Mouse (Mus musculus) midbrain, embryonic 13.5 days (tissue): ENCODE results near the gene Grip2. TPM values are rescaled to one million over a fixed set of nuclear protein-coding genes. Genes with fewer than 3 reads are reported as not detected.

Source experiments
- ATAC-seq: fragments of 200-750 bp; cut with Nextera tagmentation; 2 replicates; pipeline ENCODE4 v1.8.0; 2017; ENCODE audit warnings: mild to moderate bottlenecking, moderate TSS enrichment, moderate library complexity
- H3K27ac ChIP-seq: fragments of 300-500 bp; sonication (generic); 2 replicates; pipeline ENCODE4 v1.5.1; 2015; ENCODE audit warnings: inconsistent platforms, mild to moderate bottlenecking, moderate library complexity
- H3K27me3 ChIP-seq: fragments of 300-500 bp; sonication (generic); 2 replicates; pipeline ENCODE4 v1.6.1; 2015; ENCODE audit warnings: mild to moderate bottlenecking, inconsistent platforms
- H3K36me3 ChIP-seq: fragments of 300-500 bp; sonication (generic); 2 replicates; pipeline ENCODE4 v1.6.1; 2015; ENCODE audit warnings: mild to moderate bottlenecking, inconsistent platforms
- H3K4me1 ChIP-seq: fragments of 300-500 bp; sonication (generic); replicated peaks from 2 replicates; pipeline ENCODE4 v1.6.1; 2015; ENCODE audit warnings: inconsistent platforms
- H3K4me2 ChIP-seq: fragments of 300-500 bp; sonication (generic); replicated peaks from 2 replicates; pipeline ENCODE4 v1.6.1; 2015; ENCODE audit warnings: moderate library complexity, mild to moderate bottlenecking, inconsistent platforms
- H3K4me3 ChIP-seq: fragments of 300-500 bp; sonication (generic); replicated peaks from 2 replicates; pipeline ENCODE4 v1.5.1; 2015; ENCODE audit warnings: mild to moderate bottlenecking, inconsistent platforms
- H3K9ac ChIP-seq: fragments of 300-500 bp; sonication (generic); replicated peaks from 2 replicates; pipeline ENCODE4 v1.6.1; 2015; ENCODE audit warnings: mild to moderate bottlenecking, inconsistent platforms
- H3K9me3 ChIP-seq: fragments of 300-500 bp; sonication (generic); 2 replicates; pipeline ENCODE4 v1.6.1; 2016; ENCODE audit warnings: mild to moderate bottlenecking, inconsistent platforms
- WGBS: fragments of 180-500 bp; shearing (Covaris S2); methylation state at CpG from one replicate; pipeline ENCODE4 v1.1.7; 2015; 5-methylcytosine and 5-hydroxymethylcytosine counted together
- polyA plus RNA-seq: library from polyadenylated mRNA; unstranded; fragments of >200 nt; fragmentation: Nextera tagmentation; extraction: Ambion mirVana; gene quantifications from 2 replicates; pipeline ENCODE4 v1.2.1, GENCODE M21; 2015

The Grip2 gene
- polyA plus RNA-seq, 1 experiment from 2014 or later, result 4.8 TPM

DNA sequence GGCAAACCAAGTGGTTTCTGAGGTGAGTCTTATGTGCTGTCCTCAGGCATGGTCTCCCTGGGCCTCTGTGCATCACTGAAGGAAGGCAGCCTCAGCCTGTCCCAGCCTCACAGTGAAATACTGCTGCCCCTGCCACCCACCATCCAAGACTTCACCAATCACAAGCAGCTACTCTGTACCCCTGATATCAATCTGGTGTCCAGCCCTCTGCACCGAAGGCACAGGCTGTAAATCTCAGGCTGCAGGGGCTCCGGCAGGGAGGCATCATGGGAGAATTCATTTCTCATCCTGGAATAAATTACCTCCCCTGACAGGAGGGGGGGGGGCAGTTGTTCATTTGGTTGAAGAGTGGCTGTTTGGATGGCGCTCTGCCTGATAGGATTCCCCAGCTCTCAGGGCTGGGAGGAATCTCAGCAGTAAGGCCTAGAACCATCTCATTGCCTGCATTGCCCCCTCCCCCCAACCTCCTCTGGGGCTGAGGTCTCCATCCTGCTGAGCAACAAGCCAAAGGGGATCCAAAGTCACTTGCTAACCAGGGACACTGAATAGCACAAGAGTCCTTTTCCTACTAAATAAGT, 5.9 kb upstream of the Grip2 start:
- 0 out of 2 replicates have a peak, but pooled peaks have one; percentile 55 for ATAC-seq
- 42% methylated on average over 3 of the region's 3 CpGs for WGBS
- H3K4me3 ChIP-seq, result no peak overlapping the region

DNA sequence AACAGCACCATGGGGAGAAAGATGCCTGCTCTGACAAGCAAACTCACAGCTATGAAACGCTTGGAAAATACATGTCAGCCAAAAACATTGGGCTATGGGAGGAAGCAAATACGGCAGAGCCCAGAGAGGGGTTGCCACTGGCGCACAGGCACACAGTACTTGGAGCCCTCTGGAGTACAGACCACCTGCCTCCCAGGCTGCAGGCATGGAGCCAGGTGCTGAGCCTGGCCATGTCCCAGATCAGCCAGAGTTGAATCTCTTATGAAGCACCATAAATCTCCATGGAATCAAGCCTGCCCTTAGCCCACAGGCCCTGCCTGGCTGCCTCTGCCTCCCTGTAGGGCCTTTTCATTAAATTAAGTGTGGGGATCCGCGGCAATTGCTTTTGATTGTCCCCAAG, 876 bp upstream of the Grip2 start:
- H3K9ac ChIP-seq, result no peak overlapping the region
- 81% methylated on average over 5 of the region's 5 CpGs for WGBS
- H3K4me1 ChIP-seq, result peaks cover 5% of the 10 kb centered on the region
- no peak overlapping the region for H3K4me2 ChIP-seq
- H3K4me3 ChIP-seq, result no peak overlapping the region
- ATAC-seq, result no peak
- H3K27me3 ChIP-seq, result no peaks in the 10 kb centered on the region
- no peaks in the 10 kb centered on the region for H3K36me3 ChIP-seq
- H3K27ac ChIP-seq, result no peak overlapping the region
- H3K9me3 ChIP-seq, result no peaks in the 10 kb centered on the region

More for the DNA sequence above, 5.9 kb upstream of the Grip2 start:
- Histone ChIP-seq H3K27ac (peak overlapping the region; percentile 9; the same call in 1 of the 2 replicates), H3K9me3 (no peaks in the 10 kb centered on the region), H3K4me1 (peaks cover 10% of the 10 kb centered on the region), H3K36me3 (no peaks in the 10 kb centered on the region), H3K4me2 (no peak overlapping the region), H3K9ac (no peak overlapping the region), H3K27me3 (no peaks in the 10 kb centered on the region)

DNA sequence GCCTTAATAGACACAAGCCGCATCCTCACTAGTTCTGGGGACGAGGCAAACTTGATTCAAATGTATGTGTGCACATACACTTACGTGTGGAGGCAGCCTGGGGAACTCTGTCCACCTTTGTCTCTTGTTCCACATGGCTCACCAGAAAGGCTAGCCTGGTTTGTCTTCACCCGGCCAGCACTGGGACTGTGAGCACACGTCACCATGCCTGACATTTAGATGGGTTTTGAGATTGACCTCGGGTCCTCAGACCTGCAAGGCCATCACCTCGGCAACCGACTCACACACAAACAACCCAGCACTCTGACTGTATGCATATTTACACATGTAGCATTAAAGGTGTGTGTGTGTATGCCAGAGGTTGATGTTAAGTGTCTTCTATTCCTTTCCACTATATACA, 8.8 kb downstream of the Grip2 start:
- 78% methylated on average over 8 of the region's 8 CpGs for WGBS

DNA sequence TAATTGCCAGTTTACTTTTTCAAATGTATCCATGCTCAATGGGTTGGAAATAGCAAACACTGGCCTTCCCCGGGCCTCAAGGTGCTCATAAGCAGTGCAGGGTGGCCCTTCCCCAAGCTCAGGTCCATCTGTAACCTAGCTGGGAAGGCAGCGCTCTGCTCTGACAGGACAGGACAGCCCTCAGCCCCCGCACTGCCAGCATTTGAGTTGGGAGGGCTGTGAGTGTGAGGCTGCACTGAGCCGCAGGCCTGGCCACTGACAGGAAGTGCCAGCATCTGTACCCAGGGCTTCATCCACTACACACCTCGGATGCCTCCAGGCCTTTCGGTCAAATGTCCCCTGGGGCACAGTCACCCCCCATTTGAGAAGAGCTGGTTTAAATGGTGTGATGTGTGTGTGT, 11.1 kb downstream of the Grip2 start:
- WGBS, result 91% methylated on average over 6 of the region's 6 CpGs

More for the DNA sequence above, 8.8 kb downstream of the Grip2 start:
- Histone ChIP-seq H3K9ac (no peak overlapping the region), H3K27ac (no peak overlapping the region), H3K4me3 (no peak overlapping the region), H3K4me2 (no peak overlapping the region), H3K36me3 (no peaks in the 10 kb centered on the region), H3K27me3 (no peaks in the 10 kb centered on the region), H3K4me1 (no peaks in the 10 kb centered on the region), H3K9me3 (no peaks in the 10 kb centered on the region)
- ATAC-seq, result no peak

DNA sequence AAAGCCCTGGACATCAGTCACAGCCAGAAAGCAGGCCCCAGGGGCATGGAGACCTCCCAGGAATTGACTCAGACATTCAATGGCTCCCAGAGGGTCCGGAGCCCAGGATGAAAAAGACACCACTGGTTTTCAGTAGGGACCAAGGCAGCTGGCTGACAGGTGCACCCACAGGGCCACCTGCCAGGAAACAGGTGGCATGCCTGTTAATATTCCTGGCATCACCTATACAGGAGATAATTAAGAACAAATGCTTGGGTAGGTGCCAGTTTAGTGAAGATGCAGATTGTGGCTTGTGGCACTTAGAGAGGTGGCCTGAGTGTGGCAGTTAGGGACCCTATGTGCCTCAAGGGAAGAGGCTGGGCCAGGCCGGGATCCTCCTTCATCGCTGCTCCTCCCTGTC, 13.4 kb downstream of the Grip2 start:
- Histone ChIP-seq H3K9ac (no peak overlapping the region), H3K9me3 (no peaks in the 10 kb centered on the region), H3K4me2 (no peak overlapping the region), H3K27me3 (0 out of 2 replicates have a peak, but pooled peaks cover 4% of the 10 kb centered on the region), H3K4me3 (no peak overlapping the region), H3K4me1 (peaks cover 10% of the 10 kb centered on the region), H3K27ac (no peak overlapping the region), H3K36me3 (no peaks in the 10 kb centered on the region)
- 85% methylated on average over 3 of the region's 3 CpGs for WGBS
- no peak for ATAC-seq

More for the DNA sequence above, 11.1 kb downstream of the Grip2 start:
- Histone ChIP-seq H3K9ac (no peak overlapping the region), H3K4me1 (no peaks in the 10 kb centered on the region), H3K4me3 (no peak overlapping the region), H3K27me3 (no peaks in the 10 kb centered on the region), H3K36me3 (no peaks in the 10 kb centered on the region), H3K9me3 (no peaks in the 10 kb centered on the region), H3K27ac (no peak overlapping the region), H3K4me2 (no peak overlapping the region)
- 0 out of 2 replicates have a peak, but pooled peaks have one; percentile 50 for ATAC-seq

DNA sequence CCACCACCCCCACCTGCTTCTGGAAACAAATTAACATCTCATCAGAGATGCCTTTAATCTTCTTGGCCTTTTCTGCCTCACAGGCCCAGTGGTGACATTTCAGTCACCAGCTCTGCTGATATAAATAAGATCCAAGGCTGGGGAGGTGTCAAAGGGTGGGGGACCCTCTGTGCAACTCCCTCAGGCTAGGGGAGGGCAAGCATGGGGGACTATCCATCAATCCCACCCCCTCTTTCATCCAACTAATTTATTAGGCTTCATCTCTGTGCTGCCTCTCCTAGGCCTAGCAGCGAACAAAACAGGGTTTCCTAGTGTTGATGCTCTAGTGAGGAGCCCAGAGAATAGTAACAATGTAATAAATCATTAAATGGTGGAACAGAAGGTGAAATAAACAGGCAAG, 17.0 kb downstream of the Grip2 start:
- WGBS, result 36% methylated on average over 1 of the region's 1 CpGs
- no peak overlapping the region for H3K4me2 ChIP-seq
- peaks cover 15% of the 10 kb centered on the region for H3K27me3 ChIP-seq
- no peak overlapping the region for H3K4me3 ChIP-seq
- no peaks in the 10 kb centered on the region for H3K9me3 ChIP-seq
- no peaks in the 10 kb centered on the region for H3K36me3 ChIP-seq
- peak overlapping the region; percentile 61 for H3K27ac ChIP-seq
- no peak overlapping the region for H3K9ac ChIP-seq
- ATAC-seq, result peak; percentile 49; the same call in 1 of the 2 replicates
- peaks cover 27% of the 10 kb centered on the region for H3K4me1 ChIP-seq

DNA sequence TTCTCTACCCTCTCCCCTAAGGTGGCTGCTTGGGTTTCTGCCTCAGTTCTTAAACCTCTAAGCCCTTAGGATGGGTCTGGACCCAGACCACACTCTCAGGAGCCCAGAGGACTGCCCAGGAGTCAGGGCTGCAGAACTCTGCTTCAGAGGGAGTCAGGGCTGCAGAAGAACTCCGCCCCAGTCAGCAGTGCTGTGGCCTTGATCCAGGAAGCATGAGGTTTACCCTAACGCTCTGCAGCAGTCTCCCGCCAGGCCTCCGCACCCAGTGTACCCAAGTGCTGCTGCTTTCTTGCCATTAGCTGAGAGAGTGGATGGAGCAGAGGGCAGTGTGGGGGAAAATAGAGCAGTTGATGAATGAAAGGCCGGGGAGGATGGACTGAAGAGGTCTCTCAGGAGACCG, 19.0 kb downstream of the Grip2 start:
- Histone ChIP-seq H3K4me2 (no peak overlapping the region), H3K36me3 (no peaks in the 10 kb centered on the region), H3K27ac (no peak overlapping the region), H3K27me3 (peaks cover 15% of the 10 kb centered on the region), H3K9ac (no peak overlapping the region), H3K4me1 (peaks cover 35% of the 10 kb centered on the region), H3K9me3 (no peaks in the 10 kb centered on the region), H3K4me3 (no peak overlapping the region)
- WGBS, result 71% methylated on average over 6 of the region's 6 CpGs
- no peak for ATAC-seq

DNA sequence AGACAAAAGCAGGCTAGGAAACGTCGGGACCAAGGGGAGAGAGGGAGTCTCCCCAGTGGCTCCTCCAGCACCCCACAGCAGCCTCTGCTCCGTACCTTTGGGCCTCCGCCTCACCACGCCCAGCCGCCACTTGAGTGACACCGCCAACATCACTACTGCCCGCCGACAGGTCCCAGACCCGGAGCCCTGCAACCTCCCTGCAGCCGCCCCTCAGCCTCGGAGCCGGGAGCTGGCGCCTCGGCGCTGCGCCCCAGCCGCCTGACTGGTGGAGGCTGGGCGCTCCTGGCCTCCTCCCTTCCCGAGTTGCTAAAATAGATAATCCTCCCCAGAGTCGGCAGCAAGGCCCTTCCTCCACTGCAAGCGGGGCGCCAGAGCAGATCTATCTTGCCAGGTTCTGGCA, 19.9 kb downstream of the Grip2 start:
- Histone ChIP-seq H3K27ac (no peak overlapping the region), H3K36me3 (no peaks in the 10 kb centered on the region), H3K9ac (peak overlapping the region; percentile 54), H3K27me3 (peaks cover 15% of the 10 kb centered on the region), H3K4me3 (peak overlapping the region; percentile 36), H3K9me3 (no peaks in the 10 kb centered on the region), H3K4me2 (peak overlapping the region; percentile 55), H3K4me1 (peaks cover 35% of the 10 kb centered on the region)
- 1% methylated on average over 23 of the region's 23 CpGs for WGBS
- ATAC-seq, result peak; percentile 49

DNA sequence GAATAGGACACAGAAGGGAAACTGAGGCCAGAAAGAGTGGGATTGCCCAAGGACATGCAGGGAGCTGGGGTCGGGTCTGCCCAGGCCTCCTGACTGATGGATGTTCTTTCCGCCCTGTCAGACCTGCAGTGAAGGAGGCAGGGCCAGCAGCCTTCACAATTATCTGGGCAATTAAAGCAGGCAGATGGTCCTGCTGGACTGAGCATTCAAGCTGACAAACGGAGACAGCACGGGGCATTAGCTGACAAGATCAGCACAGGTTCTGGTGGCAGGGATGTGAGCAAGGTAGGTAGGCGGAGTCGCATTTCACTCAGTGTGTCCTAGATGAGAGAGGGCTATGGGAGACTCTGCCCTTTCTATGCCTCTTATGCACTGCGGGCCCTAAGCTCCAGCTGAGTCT, 22.9 kb downstream of the Grip2 start:
- H3K27ac ChIP-seq, result no peak overlapping the region
- H3K4me2 ChIP-seq, result no peak overlapping the region
- WGBS, result 54% methylated on average over 7 of the region's 7 CpGs

DNA sequence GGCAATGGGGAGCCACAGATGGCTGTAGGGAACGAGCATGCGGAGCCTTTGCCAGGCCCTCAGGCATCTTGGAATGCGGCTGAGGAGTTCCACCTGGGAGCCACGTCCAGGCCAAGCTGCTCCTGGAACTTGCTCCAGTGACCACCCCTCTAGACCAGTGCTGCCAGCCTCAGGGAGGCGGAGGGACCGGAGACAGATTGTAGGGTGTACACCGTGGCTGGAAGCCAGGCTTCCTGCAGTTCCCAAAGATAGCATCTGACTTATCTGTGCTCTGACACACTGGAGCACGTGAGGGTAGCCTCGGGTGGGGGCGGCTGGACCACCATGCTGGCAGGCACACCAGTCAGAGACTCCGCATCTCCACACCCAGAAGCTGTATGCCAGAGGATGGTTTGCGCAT, 28.6 kb downstream of the Grip2 start:
- no peaks in the 10 kb centered on the region; the same call in 1 of the 2 replicates for H3K4me1 ChIP-seq
- H3K9ac ChIP-seq, result no peak overlapping the region
- no peak for ATAC-seq
- WGBS, result 82% methylated on average over 12 of the region's 12 CpGs
- H3K27ac ChIP-seq, result no peak overlapping the region
- no peaks in the 10 kb centered on the region for H3K36me3 ChIP-seq
- no peak overlapping the region for H3K4me2 ChIP-seq
- no peaks in the 10 kb centered on the region for H3K27me3 ChIP-seq
- H3K4me3 ChIP-seq, result no peak overlapping the region
- no peaks in the 10 kb centered on the region for H3K9me3 ChIP-seq

More for the DNA sequence above, 22.9 kb downstream of the Grip2 start:
- Histone ChIP-seq H3K36me3 (no peaks in the 10 kb centered on the region), H3K27me3 (peaks cover 15% of the 10 kb centered on the region), H3K9me3 (no peaks in the 10 kb centered on the region), H3K4me3 (no peak overlapping the region), H3K9ac (no peak overlapping the region), H3K4me1 (peaks cover 25% of the 10 kb centered on the region)
- no peak for ATAC-seq

DNA sequence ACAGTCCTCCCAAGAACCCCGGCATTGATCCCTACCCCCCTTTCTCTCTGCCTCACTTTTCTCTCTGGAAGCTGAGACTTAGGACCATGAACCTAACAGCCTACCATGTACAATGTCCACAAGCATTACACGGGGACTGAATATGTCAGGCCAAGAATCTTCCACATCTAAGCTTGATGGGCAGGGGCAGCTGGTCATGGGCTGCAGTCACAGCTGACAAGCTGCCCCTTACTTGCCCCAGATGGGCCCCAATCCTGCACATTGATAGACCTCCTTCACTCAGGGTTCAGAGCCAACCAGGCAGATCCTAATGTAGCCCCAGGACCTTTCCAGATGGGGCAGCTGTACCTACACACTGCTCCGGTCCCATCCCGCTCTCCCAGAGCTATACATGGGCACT, 30.3 kb downstream of the Grip2 start:
- no peaks in the 10 kb centered on the region for H3K9me3 ChIP-seq
- ATAC-seq, result no peak
- peaks cover 2% of the 10 kb centered on the region; the same call in 1 of the 2 replicates for H3K4me1 ChIP-seq
- H3K4me2 ChIP-seq, result no peak overlapping the region
- H3K4me3 ChIP-seq, result no peak overlapping the region
- H3K27ac ChIP-seq, result no peak overlapping the region
- H3K36me3 ChIP-seq, result no peaks in the 10 kb centered on the region
- 86% methylated on average over 4 of the region's 4 CpGs for WGBS
- no peaks in the 10 kb centered on the region for H3K27me3 ChIP-seq
- H3K9ac ChIP-seq, result no peak overlapping the region

DNA sequence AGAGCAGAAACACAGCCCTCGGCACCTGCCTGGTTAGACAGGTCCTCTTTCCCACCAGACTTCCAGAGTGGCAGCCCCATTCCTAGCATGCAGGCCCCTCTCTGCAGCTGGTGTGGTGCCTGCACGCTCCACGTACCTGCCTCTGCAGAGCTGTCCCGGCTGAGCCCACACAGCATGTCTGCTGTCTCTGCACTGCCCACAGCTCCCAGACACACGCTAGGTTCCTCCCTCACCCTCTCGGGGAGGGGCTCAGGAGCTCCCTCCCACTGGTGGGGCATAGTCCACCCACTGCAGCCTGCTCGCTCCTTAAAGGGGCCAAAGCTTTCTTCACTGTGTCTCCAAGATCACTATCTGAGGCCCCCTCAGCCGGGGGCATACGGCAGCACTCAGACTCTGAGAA, 31.0 kb downstream of the Grip2 start:
- Histone ChIP-seq H3K27me3 (no peaks in the 10 kb centered on the region), H3K36me3 (no peaks in the 10 kb centered on the region), H3K9me3 (no peaks in the 10 kb centered on the region), H3K9ac (no peak overlapping the region), H3K4me1 (peaks cover 2% of the 10 kb centered on the region; the same call in 1 of the 2 replicates), H3K27ac (no peak overlapping the region), H3K4me2 (no peak overlapping the region), H3K4me3 (no peak overlapping the region)
- no peak for ATAC-seq
- 72% methylated on average over 9 of the region's 9 CpGs for WGBS

DNA sequence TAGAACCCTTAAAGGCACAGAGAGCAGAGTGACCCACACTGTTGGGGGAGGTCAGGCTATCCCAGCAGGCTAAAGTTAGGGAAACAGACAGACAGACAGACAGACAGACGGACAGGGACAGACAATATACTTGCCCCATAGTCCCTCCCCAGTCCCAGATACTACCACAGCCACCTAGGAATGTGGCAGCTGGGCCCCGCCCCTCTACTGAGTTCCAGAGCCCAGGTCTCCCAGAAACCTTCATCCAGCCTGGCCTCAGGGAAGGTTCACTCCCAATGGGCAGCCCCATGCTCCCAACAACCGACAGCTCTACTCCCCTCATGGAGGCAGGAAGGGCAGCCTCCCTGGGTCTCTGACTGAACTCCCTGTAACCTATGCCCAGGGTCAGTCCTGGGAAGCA, 31.4 kb downstream of the Grip2 start:
- H3K4me1 ChIP-seq, result peaks cover 2% of the 10 kb centered on the region; the same call in 1 of the 2 replicates
- H3K9me3 ChIP-seq, result no peaks in the 10 kb centered on the region
- H3K36me3 ChIP-seq, result no peaks in the 10 kb centered on the region
- no peaks in the 10 kb centered on the region for H3K27me3 ChIP-seq
- ATAC-seq, result no peak
- H3K27ac ChIP-seq, result no peak overlapping the region
- no peak overlapping the region for H3K4me3 ChIP-seq
- WGBS, result 57% methylated on average over 3 of the region's 3 CpGs
- no peak overlapping the region for H3K9ac ChIP-seq
- H3K4me2 ChIP-seq, result no peak overlapping the region
